Mouse (Mus musculus): ENCODE results near the gene Fbxo42.
"Not testable (repeated sequence)": the region's sequence is repeated elsewhere in the genome, so short reads cannot be mapped to it uniquely, and the experiment has no call there.

Gene Fbxo42

DNA sequence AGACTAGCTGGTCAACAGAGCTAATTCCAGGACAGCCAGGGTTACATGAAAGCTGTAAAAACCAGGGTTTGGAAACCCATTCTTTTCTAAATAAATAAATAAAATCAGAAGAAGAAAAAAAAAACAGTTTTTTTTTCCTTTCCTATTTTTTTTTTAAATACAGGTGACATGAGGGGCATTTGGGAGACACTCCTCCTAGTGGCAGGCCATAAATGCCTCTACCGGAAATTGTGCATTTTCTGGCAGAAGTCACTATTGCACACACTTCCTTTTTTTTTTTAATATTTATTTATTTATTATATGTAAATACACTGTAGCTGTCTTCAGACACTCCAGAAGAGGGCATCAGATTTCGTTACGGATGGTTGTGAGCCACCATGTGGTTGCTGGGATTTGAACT is 10.0 kb upstream of the Fbxo42 start:
- DNase-seq = not testable (repeated sequence)

DNA sequence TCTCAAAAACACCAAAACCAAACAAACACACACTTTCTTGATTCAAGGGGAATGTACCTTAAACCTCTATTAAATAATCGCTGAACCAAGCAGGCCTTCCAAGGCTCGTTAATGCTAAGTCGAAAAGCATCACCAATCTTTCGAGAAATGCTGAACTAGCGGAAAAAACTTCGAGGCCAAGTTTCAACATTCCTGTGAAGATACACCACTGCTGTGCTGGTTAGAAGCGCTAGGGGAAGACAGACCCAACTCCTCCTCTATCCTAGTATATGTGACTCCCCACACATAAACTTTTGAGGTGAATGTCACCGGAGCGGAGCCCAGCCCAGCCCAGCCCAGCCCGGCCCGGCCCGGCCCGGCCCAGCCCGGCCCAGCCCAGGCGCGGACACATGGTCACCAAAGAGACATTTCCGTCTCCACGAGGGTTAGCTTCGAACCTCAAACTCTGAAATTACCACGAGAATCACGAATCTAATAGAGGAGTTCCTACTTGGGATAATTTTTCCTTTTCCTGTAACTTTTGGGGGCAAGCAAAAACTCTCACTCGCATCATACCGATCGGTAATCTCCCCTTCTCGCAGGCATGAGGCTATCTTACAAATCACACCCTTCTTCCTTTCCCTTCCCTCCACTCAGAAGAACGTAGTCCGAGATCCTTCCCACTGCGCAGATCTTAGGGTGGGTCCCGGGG is 9.1 kb upstream of the Fbxo42 start:
- DNase-seq = no peak

DNA sequence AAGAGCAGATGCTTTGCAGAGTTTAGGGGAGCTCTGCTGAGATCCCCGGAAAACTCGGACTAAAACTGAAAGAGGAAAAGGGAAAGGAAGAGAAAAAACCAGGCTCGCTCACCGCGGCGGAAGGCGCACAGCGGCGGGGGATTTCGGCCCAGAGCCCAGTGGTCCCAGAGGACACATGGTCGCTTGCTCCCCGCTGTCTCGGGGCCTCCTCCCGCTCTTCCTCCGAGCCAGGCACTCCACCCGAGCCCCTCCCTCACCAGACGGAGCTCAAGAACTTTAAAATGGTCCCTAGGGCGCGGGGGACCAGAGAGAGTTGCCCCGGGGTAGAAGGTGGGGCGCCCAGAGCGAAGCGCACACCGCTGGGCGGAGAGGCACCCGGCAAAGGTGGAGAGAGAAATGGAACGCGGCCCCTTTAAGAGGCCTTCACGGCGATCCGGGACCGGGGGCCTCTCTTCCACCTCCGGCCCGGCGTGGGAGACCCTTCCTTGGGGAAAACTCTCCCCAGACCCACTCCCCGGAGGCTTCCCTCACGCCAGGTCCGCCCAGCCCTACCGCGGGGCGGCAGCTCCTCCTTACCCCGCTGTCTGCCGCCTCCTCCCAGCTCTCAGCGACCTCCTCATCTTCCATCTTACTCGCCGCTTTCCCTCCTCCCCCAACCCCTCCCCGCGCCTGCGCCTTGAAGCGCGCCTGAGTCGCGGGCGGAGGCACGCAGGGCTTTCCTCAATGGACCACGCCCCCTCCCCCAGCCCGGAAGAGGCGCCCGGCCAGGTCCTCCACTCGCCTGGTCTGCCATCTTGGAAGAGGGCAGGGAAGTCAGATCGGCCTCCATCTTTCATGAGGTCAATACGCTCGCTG is 8.4 kb upstream of the Fbxo42 start, which contains the start of gene Szrd1:
Gene Szrd1, minus strand, starts transcription at position 660 of the 855 bp plus-strand sequence.
- peak; percentile 98 to 99 for DNase-seq

DNA sequence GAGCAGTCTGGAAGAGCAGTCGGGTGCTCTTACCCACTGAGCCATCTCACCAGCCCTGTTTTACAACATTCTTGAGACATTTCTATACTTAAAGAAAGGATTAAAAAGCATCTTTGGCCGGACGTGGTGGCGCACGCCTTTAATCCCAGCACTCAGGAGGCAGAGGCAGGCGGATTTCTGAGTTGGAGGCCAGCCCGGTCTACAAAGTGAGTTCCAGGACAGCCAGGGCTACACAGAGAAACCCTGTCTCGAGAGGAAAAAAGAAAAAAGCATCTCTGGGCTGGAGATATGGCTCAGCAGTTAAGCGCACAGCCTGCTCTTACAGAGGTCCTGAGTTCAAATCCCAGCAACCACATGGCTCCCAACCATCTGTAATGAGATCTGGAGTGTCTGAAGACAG is 7.4 kb upstream of the Fbxo42 start:
- DNase-seq = not testable (repeated sequence)

DNA sequence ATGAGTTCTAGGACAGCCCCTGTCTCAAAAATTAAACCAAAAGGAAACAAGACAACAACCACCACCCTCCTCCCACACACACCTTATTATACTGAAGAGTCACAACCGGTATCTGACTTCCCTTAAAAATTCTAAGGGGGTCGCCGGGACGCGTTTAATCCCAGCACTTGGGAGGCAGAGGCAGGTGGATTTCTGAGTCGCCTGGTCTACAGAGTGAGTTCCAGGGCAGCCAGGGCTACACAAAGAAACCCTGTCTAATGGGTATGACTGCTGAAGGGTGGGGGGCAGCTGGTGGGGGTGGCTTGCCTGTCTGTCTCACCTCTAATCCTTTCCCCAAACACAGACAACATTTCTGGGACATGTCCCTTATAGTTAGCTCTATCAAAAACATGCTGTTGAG is 6.7 kb upstream of the Fbxo42 start:
- DNase-seq = no peak

DNA sequence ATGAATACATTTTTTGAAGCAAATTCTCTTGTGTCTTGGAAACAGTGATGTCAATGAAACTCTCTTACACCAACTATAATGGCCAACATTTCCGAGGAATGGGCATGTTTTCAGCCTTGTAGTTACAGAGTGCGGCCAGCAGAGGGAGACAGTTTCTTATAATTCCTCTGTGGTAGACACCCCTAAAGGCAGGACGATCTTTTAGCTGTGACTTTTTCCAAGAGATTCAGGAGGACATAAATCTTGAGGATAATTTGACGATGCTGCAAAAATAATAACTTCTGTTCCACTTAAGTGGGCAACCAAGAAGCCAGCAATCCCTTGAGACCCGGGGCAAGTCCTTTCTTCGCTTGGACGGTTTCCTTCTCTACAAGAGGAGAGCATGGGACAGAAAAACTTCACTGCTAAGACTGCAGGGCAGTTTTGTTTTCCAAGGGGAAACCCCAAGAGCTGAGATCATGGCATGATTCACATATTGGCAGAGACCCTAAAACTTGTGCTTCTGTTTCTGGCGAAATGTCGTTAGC is 5.4 kb upstream of the Fbxo42 start:
- peak; percentile 71 to 73 for DNase-seq

DNA sequence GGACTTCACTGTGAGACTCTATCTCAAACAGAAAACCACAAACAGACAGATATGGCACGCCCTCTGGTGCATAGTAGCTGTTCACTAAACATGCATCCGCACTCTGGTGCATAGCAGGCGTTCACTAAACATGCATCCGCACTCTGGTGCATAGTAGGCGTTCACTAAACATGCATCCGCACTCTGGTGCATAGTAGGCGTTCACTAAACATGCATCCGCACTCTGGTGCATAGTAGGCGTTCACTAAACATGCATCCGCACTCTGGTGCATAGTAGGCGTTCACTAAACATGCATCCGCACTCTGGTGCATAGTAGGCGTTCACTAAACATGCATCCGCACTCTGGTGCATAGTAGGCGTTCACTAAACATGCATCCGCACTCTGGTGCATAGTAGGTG is 2.6 kb upstream of the Fbxo42 start:
- not testable (repeated sequence) for DNase-seq

DNA sequence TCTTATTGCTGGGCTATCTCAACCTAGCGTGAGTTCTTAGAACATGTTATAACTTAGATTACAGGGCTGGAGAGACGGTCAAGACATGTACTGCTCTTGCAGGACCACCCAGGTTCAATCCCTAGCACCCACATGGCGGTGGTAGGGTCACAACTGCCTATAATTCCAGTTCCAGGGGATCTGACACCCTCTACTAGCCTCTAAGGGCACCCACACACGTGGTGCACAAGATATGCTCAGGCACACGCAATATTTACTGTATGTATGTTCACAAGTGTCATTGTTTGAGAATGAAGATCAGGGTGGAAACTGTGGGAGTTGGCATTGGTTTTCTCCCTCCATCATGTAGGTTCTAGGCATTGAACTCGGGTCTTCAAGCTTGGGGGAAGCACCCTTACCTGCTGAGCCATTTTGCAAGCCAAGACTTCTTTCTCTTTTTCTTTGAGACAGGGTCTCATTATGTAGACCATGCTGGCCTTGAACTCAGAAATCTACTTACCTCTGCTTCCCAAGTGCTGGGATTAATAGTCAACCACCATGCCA is 1.2 kb upstream of the Fbxo42 start:
- DNase-seq = no peak

DNA sequence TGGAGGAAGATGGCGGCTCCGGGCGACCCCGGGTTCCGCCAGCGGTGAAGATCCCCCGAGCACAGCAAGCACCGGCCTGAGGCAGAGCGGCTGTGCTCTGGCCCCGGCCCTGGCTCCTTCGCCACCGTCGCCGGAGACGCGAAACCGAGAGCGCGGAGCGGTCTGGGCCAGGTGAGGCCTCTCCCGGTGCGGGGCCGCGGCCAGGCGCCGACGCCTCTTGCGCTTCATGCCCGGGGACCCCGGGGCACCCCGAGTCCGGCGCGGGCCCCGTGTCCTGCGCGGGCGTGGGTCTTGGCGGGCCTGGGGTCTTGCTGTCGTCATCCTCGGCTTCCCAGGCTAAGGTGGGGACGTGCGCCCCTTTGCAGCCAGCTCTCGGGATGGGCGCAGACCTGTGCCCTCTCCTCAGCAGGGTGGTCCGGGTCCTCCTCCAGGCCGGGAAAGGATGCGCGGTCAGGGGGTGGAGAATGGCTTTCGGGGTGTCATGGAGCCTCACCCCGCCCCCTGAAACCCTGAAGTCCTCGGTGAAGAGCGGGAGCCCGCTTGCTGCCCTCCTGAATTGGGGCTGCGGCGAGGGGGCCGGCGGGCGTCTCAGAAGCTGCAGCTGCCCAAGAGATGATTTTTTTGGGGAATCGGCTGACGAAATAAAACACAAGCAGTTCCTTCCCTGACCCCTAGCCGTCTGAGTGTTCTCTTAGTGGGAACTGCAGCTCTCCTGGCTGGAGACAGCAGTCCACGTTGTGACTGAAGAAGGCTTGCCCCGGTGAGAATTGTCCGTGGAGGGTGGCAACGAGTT is 492 bp downstream of the Fbxo42 start:
- peak; percentile 61 to 74 for DNase-seq

DNA sequence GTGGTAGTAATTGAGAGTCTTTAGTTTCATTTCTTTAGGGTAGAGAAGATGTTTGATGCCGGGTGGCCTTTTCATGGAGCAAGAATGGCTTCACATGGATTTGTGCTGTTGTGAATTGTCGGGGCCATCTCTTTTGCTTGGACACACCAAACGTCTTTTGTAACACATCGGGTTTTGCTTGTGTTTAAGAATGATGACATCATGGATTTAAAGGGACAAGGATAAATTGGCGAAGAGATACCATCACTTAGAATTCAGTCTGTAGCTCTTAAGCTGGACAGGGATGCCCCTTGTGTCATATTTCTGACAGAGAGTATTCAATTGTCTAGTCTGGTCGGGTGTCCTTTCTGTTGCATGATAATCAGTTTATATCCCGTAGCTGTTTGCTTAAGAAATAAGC is 1.4 kb downstream of the Fbxo42 start:
- DNase-seq = no peak

DNA sequence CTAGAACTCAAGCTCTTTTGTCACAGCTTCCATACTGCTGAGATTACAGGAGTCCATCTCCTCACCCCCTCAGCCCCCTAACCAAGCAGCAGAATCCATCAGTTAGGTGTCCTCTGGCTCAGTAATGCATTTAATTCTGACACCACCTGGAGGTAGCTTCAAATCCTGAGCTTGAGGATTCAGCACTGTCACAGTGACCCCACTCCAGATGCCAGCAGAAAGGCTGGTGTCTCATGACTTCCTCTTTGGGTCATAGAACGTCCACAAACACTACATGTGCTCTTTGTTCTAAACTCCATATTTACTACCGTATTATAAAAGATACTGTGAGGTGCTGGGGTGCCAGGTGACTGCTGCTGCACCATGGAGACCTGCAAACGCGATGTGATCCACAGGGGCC is 9.8 kb downstream of the Fbxo42 start:
- DNase-seq = no peak

DNA sequence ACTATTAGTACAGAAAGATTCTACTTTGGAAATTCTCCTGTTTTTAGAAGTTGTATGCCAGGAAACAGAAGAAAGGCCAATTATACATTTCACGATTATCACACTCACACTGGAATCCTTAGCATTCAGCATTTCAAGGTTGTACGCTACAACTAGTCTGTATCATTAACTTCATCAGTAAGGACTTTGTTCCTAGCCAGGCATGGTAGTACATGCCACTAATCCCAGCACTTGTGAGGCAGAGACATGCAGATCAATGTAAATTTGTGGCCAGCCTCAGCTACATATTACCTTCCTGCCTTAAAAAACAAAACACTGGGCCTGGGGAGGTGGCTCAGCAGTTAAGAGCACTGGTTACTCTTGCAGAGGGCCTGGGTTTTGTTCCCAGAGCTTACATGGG is 10.9 kb downstream of the Fbxo42 start:
- DNase-seq = no peak

DNA sequence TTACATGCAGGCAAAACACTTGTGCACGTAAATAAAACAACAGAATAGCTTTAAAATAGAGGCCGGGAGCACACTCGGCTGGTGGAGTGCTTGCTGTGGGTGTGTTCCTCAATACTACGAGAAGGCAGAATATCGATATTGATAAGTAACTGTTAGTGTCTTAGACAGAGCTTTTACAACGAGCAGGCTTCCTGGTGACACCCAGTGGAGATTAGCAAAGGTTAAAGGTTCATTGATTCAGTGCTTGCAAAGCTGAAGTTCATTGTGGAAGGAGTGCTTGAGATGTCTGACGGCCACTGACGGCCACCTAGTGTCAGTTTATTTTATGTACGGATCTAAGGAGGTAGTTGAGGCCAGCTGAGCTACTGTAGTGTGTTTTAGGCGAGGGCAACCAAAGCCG is 11.4 kb downstream of the Fbxo42 start:
- no peak for DNase-seq

DNA sequence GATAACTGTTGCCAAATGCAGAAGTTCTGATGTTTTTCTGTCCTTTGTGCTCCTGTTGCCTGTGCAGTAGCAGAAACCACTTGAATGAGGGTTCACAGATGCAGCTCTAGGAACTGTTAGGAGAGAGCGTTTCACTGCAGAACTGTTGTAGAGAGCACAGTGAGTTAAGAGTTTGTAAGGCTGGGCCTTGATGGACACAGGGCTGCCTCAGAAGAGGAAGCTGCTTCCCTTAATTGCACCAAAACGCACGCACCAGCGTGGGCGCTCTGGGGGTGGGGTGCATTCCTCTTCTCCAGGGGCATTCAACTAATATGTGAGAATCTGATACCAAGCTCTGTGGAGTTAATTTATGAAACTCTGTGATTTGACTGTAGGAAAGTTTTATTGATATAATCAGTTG is 12.0 kb downstream of the Fbxo42 start:
- no peak for DNase-seq

DNA sequence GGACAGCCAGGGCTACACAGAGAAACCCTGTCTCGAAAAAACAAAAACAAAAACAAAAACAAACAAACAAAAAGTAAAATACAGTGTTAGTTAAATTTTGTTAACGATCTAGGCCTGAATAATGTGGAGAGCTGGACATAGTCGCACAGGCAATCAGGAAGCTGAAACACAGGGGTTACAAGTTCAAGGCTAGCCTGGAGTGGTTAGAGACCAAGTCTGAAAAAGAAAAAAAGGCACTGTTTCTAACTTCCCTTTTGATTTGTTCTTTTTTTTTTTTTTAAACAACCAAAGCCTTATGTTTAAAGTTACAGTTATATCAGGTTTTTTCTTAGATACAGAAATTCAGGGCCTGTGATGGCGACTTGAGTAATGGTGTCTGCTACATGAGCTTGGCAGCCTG is 12.5 kb downstream of the Fbxo42 start:
- DNase-seq = no peak

DNA sequence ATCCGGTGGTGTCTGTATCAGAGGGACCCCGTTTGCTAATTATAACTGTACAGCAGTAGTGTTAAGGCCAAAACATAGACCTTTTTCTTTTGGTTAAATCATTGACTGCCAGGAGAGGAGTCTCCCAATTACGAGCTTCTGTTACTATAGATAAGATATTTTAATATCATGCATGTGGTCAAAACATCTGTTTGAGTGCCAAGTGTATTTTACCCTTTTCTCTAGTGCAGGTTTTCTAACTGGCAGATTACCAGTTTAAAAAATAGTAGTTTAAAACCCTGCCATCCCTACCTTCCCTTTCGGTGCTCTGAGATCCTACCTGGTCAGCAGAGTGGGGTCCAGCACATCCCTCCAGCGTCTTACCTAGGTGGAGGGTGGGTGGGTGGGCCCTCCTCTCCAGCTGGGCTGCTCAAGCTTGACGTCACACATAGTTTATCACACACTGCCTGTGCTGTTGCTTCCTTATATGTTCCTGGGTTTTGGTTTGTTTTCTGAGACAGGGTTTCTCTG is 14.0 kb downstream of the Fbxo42 start:
- no peak for DNase-seq

DNA sequence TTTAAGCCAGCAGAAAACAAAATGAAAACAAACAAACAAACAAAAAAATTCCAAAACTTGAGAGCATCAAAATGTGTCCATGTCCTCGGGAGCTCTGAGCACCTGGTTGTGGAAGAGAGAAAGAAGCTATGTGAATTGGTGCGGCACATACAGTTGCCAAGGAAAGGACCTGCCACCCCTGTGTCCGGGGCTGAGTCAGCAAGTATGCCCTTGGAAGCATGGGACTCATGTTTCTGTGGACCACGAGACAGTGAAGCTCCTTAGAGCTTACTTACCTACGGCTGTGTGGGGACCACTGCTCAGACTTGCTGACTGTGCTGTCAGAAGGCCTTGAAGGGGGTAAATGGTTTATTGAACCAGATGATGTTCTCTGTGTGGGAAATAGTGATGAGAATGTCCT is 16.0 kb downstream of the Fbxo42 start:
- DNase-seq = no peak

DNA sequence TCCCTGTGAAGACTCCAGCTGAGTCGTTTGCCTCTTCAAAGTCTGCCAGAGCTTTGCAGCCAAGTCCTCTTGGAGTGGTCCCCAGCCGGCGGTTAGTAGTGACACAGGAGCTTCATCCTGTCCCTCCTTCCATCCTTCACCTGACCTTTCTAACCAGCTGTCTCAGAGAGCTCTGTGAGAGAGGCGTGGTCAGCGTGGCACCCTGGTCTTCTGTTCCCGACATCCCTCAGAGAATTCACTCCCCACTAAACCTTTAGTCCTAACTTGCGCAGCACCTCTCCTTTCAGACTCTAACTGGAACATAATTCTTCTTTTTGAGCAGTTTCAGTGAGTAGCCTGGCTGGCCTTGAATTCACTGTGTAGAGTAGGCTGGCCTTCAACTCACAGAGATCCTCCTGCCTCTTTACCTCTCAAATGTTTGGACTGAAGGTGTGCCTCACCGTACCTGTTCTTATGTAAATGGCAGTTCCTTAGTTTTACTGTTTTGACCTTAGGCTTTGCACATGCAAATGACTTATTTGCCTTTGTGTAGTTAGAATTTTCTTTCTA is 18.1 kb downstream of the Fbxo42 start:
- no peak for DNase-seq

DNA sequence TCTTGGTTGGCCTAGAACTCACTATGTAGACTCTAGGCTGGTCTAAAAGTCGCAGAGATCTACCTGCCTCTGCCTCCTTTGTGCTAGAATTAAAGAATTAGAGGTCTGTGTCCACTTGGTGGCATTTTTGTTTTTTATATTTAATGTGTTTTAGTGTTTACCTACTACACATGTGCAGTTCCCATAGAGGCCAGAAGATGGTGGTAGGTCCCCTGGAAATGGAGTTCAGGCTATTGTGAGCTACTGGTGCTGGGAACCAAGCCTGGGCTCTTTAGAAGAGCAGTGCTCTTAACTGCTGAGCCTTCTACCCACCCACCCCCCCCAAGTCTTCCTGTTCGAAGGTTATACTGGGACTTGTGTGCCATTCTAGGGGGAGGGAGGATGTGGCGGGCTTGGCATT is 19.4 kb downstream of the Fbxo42 start:
- no peak for DNase-seq

DNA sequence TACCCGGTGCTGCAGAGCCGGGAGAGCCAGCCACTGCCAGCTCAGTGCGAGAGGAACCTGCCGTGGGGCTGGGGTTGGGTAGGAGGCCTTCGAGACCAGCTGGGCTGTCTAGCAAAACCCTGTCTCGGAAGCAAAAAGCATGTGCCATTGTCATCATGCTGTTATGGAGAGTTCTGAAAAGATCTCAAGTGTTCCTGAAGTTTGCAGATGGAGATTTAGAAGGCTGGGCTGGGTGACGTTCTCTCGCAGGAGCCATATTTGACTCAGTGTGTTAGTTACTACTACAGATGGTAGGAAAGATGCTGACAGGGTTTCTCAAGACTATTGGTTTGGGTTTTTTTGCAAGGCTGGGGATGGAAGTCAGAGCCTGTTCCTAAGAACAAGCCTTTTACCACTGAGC is 24.4 kb downstream of the Fbxo42 start:
- no peak for DNase-seq

DNA sequence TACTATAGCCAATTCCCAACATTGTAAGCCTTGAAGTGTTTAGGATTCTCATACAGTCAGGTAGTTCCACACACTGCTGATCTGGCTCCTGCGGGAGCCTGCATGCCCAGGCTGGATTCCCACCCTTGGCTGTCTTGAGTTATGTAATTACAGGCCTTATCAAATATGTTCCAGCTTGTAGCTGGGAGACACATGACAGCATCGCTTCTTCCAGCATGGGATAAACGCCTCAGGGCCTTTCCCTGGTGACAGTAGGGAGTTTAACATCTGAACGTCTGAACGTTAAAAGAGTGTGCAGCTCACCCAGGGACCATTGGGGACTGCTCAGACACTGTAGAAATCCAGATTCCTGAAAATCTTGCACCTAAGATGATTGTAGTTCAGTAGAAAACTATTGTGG is 28.1 kb downstream of the Fbxo42 start:
- no peak for DNase-seq

DNA sequence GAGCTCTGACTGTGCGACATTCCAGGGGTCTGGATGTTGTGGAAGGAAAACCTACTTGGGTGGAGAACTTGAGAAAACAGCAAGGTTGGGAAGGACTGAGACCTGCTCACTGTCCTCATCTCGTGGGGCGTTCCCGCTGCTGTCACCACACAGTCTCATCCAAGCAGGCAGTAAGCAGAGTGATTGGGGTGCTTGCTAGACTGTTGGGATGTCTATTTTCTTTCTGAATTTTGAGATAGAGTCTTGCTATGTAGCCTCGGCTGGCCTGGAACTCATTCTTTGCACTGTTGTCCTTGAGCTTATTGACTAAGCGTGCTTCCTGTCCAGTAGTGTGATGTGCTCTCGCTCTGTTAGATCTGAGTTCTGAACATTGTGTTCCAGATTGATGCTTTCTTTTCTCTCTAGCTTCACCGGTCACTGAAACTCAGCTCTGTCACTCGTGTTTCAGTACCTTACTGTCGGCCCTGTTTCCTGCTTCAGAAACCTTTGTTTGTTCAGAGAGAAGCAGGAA is 28.7 kb downstream of the Fbxo42 start:
- no peak for DNase-seq

Data from thymus, postnatal 36 days (tissue).